Mouse (Mus musculus) ES-Bruce4 (cell line): ENCODE measurements around the gene Zp3. TPM values are rescaled to one million over a fixed set of nuclear protein-coding genes. Genes with fewer than 3 reads are reported as not detected.

Experiments used
- H3K27ac ChIP-seq: 2 replicates; pipeline ENCODE4 v1.5.1; 2012; ENCODE audit warnings: low read length, inconsistent platforms; ENCODE audit not compliant: insufficient read depth
- H3K27me3 ChIP-seq: 2 replicates; pipeline ENCODE4 v1.6.1; 2012; ENCODE audit warnings: mild to moderate bottlenecking, low read length, inconsistent platforms; ENCODE audit not compliant: control insufficient read depth, poor library complexity, insufficient read depth, severe bottlenecking
- H3K36me3 ChIP-seq: 2 replicates; pipeline ENCODE4 v1.6.1; 2012; ENCODE audit warnings: inconsistent platforms, mild to moderate bottlenecking, low read length, moderate library complexity; ENCODE audit not compliant: control insufficient read depth, poor library complexity, insufficient read depth, severe bottlenecking
- H3K4me1 ChIP-seq: one replicate; pipeline ENCODE4 v1.8.1; 2011; ENCODE audit warnings: low read length; ENCODE audit not compliant: control insufficient read depth, insufficient read depth
- H3K4me3 ChIP-seq: 2 replicates; pipeline ENCODE4 v1.5.1; 2011; ENCODE audit warnings: low read depth, mild to moderate bottlenecking, low read length
- H3K9ac ChIP-seq: 2 replicates; pipeline ENCODE4 v1.6.1; 2012; ENCODE audit warnings: low read depth, mild to moderate bottlenecking, inconsistent platforms; ENCODE audit not compliant: poor library complexity, severe bottlenecking
- H3K9me3 ChIP-seq: replicated peaks from 2 replicates; pipeline ENCODE4 v1.6.1; 2012; ENCODE audit warnings: mild to moderate bottlenecking, low read length, inconsistent platforms; ENCODE audit not compliant: control insufficient read depth, poor library complexity, insufficient read depth, severe bottlenecking
- CTCF ChIP-seq: IDR thresholded peaks from one replicate; pipeline ENCODE4 v1.8.1; 2011; ENCODE audit warnings: low read depth, low read length
- EP300 ChIP-seq: IDR thresholded peaks from 2 replicates; pipeline ENCODE4 v1.6.1; 2011; ENCODE audit warnings: low read depth, low read length; ENCODE audit not compliant: insufficient read depth
- POLR2A ChIP-seq: IDR thresholded peaks from one replicate; pipeline ENCODE4 v1.8.1; 2011; ENCODE audit warnings: low read length; ENCODE audit not compliant: insufficient read depth
- polyA plus RNA-seq: library from polyadenylated mRNA; stranded (reverse); fragments of >200 nt; gene quantifications from 2 replicates; pipeline ENCODE4 v1.2.4, GENCODE M21; 2011; ENCODE audit warnings: low read depth; ENCODE audit not compliant: missing spikeins, insufficient read depth, insufficient read length

Gene Zp3
- polyA plus RNA-seq, 1 experiment: 2.0 TPM

DNA sequence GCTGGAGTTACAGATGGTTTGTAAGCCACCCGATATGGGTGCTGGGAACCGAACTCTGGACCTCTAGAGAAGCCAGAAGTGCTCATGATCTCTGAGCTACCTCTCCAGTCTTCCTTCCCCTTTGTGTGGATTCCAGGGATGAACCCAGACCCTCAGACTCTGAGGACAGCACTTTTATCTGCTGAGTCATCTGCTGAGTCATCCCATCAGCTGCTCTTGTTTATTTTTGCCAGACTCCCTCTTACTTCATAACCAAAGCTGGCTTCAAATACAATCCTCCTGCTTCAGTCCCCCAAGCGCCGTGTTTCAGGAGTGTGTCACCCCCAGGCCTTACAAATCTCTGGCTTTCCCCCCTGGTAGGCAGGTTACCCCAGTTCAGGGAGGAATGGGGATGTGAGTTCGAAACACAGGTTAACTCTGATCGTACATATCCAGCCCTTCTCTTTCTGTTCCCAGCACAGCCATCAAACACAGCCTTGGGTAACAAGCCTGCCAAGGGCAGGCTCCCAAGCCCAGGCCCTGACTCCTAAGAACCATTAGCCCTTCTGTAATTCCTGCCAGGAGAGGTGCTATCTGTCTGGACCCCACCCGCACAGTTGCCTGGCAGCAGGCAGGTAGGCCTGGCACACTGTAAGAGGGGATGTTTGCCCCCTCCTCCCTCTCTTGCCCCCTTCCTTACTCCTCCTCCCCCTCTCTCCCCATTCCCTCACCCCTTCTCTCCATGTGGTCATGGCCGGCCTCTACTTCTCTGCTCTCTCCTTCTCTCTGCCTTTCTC, 3.8 kb upstream of the Zp3 start:
- Histone ChIP-seq H3K4me1 (peaks cover 5% of the 10 kb centered on the region), H3K9me3 (no peaks in the 10 kb centered on the region), H3K9ac (no peak overlapping the region), H3K27ac (peak overlapping the region; percentile 45), H3K4me3 (no peak overlapping the region), H3K27me3 (no peaks in the 10 kb centered on the region), H3K36me3 (no peaks in the 10 kb centered on the region)
- TF ChIP-seq POLR2A: no peak
- no peak for TF ChIP-seq CTCF
- 0 out of 2 replicates have a peak, but pooled peaks have one; percentile 2 for TF ChIP-seq EP300

DNA sequence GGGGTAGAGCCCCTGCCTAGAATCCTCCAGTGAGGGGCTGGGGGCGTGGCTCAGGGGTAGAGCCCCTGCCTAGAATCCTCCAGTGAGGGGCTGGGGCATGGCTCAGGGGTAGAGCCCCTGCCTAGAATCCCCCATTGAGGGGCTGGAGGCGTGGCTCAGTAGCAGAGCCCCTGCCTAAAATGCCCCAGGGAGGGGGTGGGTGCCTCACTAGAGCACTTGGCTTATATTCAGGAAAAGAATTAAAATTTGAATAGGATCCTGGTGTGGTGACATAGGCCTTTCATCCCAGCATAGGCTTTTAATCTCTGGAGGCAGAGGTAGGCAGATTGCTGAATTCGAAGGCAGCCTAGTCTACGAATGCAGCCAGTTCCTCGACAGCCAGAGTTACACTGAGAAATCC, 518 bp upstream of the Zp3 start:
- no peak overlapping the region for H3K9ac ChIP-seq
- no peak overlapping the region for H3K27ac ChIP-seq
- peaks cover 8% of the 10 kb centered on the region for H3K4me1 ChIP-seq
- H3K9me3 ChIP-seq: no peaks in the 10 kb centered on the region
- TF ChIP-seq CTCF (no peak), EP300 (0 out of 2 replicates have a peak, but pooled peaks have one; percentile 48)
- H3K36me3 ChIP-seq: no peaks in the 10 kb centered on the region
- no peak overlapping the region for H3K4me3 ChIP-seq
- H3K27me3 ChIP-seq: no peaks in the 10 kb centered on the region

DNA sequence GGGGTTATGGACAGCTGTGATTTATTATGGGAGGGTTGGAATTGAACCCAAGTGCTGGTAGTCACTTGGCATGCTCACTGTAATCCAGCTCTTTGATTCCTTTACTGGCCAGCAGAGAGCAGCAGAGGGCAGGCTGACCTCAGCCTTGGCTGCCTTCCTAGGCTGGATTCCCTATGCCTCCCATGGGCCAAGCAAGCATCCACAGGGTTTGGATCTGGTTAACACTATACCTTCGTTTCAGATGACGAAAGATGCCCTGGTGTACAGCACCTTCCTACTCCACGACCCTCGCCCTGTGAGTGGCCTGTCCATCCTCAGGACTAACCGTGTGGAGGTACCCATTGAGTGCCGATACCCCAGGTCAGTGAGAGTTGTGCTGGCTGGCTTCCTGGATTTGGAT, 2.5 kb downstream of the Zp3 start:
- TF ChIP-seq EP300 (no peak), CTCF (peak; percentile 97), POLR2A (no peak)

DNA sequence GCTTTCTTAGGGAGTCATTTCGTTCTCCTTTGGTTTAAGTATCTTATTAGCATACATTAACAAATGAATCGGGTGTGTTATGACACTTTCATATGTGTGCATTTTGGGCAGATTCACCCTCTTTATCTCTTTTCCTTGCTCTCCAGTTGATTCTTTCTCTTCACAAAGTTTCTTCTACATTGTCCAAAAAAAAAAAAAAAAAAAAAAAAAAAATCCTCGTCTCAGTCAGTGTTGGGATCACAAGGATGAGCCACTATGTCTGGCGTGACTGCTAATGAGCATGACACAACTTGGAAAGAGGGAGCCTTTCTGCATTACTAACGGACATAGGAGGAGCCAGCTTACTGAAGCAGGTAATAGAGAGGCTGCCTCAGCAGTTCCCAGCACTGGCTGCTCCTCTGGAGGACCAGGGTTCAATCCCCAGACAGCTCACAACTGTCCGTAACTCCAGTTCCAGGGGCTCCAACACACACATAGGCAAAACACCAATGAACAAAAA, 4.7 kb downstream of the Zp3 start:
- no peaks in the 10 kb centered on the region for H3K9me3 ChIP-seq
- no peak overlapping the region for H3K27ac ChIP-seq
- H3K36me3 ChIP-seq: no peaks in the 10 kb centered on the region
- peaks cover 8% of the 10 kb centered on the region for H3K4me1 ChIP-seq
- TF ChIP-seq EP300: no peak
- no peak for TF ChIP-seq POLR2A
- no peak for TF ChIP-seq CTCF
- no peaks in the 10 kb centered on the region for H3K27me3 ChIP-seq
- H3K4me3 ChIP-seq: no peak overlapping the region
- H3K9ac ChIP-seq: no peak overlapping the region

More for the DNA sequence above, 2.5 kb downstream of the Zp3 start:
- Histone ChIP-seq H3K9me3 (no peaks in the 10 kb centered on the region), H3K27me3 (no peaks in the 10 kb centered on the region), H3K36me3 (no peaks in the 10 kb centered on the region), H3K4me1 (peaks cover 8% of the 10 kb centered on the region), H3K9ac (no peak overlapping the region), H3K27ac (no peak overlapping the region), H3K4me3 (no peak overlapping the region)

DNA sequence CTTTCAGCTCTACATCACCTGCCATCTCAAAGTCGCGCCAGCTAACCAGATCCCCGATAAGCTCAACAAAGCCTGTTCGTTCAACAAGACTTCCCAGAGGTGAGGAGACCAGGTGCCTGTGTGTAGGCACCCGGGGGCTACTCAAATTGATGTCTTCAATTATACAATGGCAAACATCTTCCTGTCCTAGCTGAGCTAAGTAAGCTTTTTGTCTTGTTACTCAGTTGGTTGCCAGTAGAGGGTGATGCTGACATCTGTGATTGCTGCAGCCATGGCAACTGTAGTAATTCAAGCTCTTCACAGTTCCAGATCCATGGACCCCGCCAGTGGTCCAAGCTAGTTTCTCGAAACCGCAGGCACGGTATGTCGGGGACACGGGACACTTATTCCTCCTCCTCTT, 7.3 kb downstream of the Zp3 start:
- TF ChIP-seq CTCF: peak; percentile 8
- TF ChIP-seq EP300: no peak
- Histone ChIP-seq H3K27ac (no peak overlapping the region), H3K9me3 (no peaks in the 10 kb centered on the region), H3K36me3 (no peaks in the 10 kb centered on the region), H3K4me1 (peaks cover 3% of the 10 kb centered on the region), H3K9ac (no peak overlapping the region), H3K4me3 (no peak overlapping the region), H3K27me3 (no peaks in the 10 kb centered on the region)

DNA sequence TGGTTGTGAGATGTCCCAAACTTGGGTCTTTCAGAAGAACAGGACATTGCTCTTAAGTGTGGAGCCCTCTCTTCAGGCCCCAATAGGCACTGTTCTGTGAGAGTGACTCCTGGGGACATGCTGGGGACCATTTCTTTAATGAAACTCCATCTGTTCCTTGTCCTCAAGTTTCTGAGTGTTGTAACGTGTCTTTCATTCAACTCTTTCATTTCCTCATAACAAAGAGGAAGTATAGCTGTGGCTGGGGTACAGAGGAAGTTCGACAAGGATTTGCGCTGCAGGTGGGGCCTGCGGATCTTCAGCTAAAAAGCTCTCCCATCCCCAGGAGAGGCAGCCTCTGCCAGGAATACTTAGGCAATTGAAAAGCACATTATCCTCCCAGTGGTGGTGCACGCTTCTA, 10.7 kb downstream of the Zp3 start:
- Histone ChIP-seq H3K9ac (no peak overlapping the region), H3K27ac (no peak overlapping the region), H3K4me3 (no peak overlapping the region), H3K4me1 (no peaks in the 10 kb centered on the region), H3K36me3 (no peaks in the 10 kb centered on the region), H3K27me3 (no peaks in the 10 kb centered on the region), H3K9me3 (no peaks in the 10 kb centered on the region)
- no peak for TF ChIP-seq CTCF
- TF ChIP-seq EP300: no peak
- no peak for TF ChIP-seq POLR2A
